Mouse (Mus musculus) liver, embryonic 13.5 days (tissue): Measurements from ENCODE around the gene Best1. TPM values are rescaled to one million over a fixed set of nuclear protein-coding genes. Genes with fewer than 3 reads are reported as not detected.

Experiments used
- ATAC-seq: fragments of 200-750 bp; cut with Nextera tagmentation; 2 replicates; pipeline ENCODE4 v1.8.0; 2017; ENCODE audit warnings: low read depth, mild to moderate bottlenecking, moderate number of reproducible peaks, moderate library complexity
- DNase-seq: peaks from one replicate; pipeline ENCODE4 v3.0.0; 2022
- H3K27ac ChIP-seq: fragments of 300-500 bp; sonication (generic); 2 replicates; pipeline ENCODE4 v1.5.1; 2015; ENCODE audit warnings: moderate library complexity, mild to moderate bottlenecking, inconsistent platforms
- H3K27me3 ChIP-seq: fragments of 300-500 bp; sonication (generic); 2 replicates; pipeline ENCODE4 v1.6.1; 2015; ENCODE audit warnings: mild to moderate bottlenecking, inconsistent platforms
- H3K36me3 ChIP-seq: fragments of 300-500 bp; sonication (generic); 2 replicates; pipeline ENCODE4 v1.6.1; 2015; ENCODE audit warnings: mild to moderate bottlenecking, inconsistent platforms
- H3K4me1 ChIP-seq: fragments of 300-500 bp; sonication (generic); replicated peaks from 2 replicates; pipeline ENCODE4 v1.6.1; 2015; ENCODE audit warnings: inconsistent platforms
- H3K4me2 ChIP-seq: fragments of 300-500 bp; sonication (generic); 2 replicates; pipeline ENCODE4 v1.6.1; 2015; ENCODE audit warnings: inconsistent platforms, mild to moderate bottlenecking, moderate library complexity
- H3K4me3 ChIP-seq: fragments of 300-500 bp; sonication (generic); replicated peaks from 2 replicates; pipeline ENCODE4 v1.5.1; 2015; ENCODE audit warnings: mild to moderate bottlenecking, inconsistent platforms
- H3K9ac ChIP-seq: fragments of 300-500 bp; sonication (generic); 2 replicates; pipeline ENCODE4 v1.6.1; 2015; ENCODE audit warnings: mild to moderate bottlenecking, inconsistent platforms
- H3K9me3 ChIP-seq: fragments of 300-500 bp; sonication (generic); replicated peaks from 2 replicates; pipeline ENCODE4 v1.6.1; 2016; ENCODE audit warnings: inconsistent platforms
- WGBS: fragments of 180-500 bp; shearing (Covaris S2); methylation state at CpG from one replicate; pipeline ENCODE4 v1.1.7; 2015; ENCODE audit not compliant: insufficient replicate concordance; 5-methylcytosine and 5-hydroxymethylcytosine counted together
- polyA plus RNA-seq: library from polyadenylated mRNA; unstranded; fragments of >200 nt; fragmentation: Nextera tagmentation; extraction: Ambion mirVana; gene quantifications from 2 replicates; pipeline ENCODE4 v1.2.1, GENCODE M21; 2015

The Best1 gene
- polyA plus RNA-seq, 1 experiment from 2014 or later = 0.17 TPM

DNA sequence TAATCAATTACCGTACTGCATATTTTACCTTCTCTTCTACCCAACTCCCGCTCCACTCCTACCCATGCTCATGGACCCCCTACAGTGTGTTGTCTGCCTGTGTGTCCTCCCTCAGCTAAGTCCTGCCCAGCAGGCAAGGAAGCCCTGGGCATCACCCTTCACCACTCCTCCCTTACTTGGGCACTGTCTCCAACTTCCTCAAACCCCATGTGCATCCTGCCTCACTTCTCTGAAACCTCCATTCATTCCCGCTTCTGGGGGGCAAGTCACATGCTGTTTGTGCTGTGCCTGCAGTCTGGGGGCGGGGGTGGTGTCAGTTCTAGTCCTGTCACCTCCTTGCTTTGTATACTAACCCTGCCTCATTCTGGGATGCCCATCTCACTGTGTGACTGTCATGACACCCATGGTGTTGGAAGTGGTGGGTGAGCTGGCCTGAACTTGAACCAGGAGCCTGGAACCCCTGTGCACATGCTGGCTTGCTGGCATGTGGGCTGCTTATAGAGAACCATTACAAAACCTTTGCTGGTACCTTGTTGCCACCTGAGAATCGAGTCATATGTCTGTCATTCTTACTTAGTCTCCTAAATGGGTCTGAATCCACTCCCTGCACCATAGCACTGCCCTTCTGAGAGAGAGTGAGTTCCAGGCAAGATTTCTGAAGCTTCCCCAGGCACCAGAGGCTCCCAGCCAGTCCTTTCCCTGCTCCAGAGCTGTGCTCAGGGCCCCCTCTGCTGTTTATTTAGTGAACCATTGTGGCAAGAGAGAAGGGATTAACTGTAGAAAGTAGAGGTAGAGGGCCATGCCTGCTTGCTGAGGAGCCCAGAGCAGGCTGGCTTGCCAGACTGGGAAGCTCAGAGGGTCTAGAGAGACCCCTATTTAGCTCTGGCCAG, 21.2 kb upstream of the Best1 start:
- peak overlapping the region; percentile 25 for H3K4me2 ChIP-seq
- 0 out of 2 replicates have a peak overlapping the region, but pooled peaks have one; percentile 3 for H3K4me3 ChIP-seq
- no peaks in the 10 kb centered on the region for H3K27me3 ChIP-seq
- DNase-seq (no peak), ATAC-seq (no peak)
- 75% methylated on average over 5 of the region's 5 CpGs for whole genome bisulfite sequencing
- H3K4me1 ChIP-seq = peaks cover 86% of the 10 kb centered on the region
- peak overlapping the region; percentile 41; the same call in 1 of the 2 replicates for H3K9ac ChIP-seq
- H3K9me3 ChIP-seq = no peaks in the 10 kb centered on the region
- peak overlapping the region; percentile 58 for H3K27ac ChIP-seq
- peaks cover 94% of the 10 kb centered on the region for H3K36me3 ChIP-seq

DNA sequence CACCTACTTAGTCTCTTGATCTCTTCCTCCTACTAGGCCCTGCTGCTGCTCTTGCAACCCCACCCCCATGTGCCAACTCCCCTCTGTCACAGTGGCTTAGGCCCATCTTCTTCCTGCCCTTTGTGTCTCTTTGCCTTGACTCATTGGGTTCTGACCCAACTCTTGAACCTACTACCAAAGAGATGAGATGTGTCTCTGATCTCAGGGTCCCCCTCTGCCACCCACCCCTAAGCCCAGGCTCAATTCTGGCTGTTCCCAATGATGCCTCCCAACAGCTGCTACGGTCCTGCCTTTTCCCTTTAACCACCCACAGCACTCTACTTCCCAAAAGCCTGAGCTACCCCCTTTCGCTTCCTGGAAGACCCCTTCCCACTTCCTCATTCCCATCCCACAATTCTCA, 20.5 kb upstream of the Best1 start:
- WGBS = 68% methylated on average over 2 of the region's 2 CpGs
- peak overlapping the region; percentile 3; the same call in 1 of the 2 replicates for H3K9ac ChIP-seq
- no peaks in the 10 kb centered on the region for H3K9me3 ChIP-seq
- H3K4me1 ChIP-seq = peaks cover 93% of the 10 kb centered on the region
- H3K27me3 ChIP-seq = no peaks in the 10 kb centered on the region
- peak overlapping the region; percentile 58 for H3K27ac ChIP-seq
- no peak overlapping the region for H3K4me3 ChIP-seq
- peaks cover 87% of the 10 kb centered on the region for H3K36me3 ChIP-seq
- ATAC-seq (no peak), DNase-seq (no peak)
- peak overlapping the region; percentile 25 for H3K4me2 ChIP-seq

DNA sequence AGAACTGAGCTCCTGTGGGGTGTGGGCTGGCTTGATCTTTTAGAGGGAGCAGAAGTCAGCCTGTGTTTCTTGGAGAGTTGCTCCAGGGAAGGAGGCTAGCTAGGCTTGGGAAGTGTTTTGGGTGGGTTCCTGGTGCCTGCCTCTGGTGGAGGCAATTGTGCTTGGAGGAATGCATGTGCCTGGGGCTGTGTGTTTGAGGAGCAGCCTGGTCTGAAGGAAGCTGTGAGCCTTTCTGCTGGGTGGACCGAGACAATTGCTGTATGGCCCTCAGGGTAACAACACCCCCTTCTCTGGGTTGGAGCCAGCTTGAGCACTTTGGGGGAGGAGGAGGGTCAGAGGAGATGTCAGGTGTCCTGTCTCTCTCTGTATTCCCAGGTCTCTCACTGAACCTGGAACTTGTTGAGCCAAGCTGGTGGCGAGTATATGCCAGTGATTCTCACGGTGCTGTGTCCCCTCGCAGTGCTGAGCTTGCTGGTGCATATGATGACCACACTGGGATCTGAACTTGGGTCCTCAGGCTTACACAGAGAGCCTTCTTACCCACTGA, 17.9 kb upstream of the Best1 start:
- DNase-seq (no peak), ATAC-seq (no peak)
- peaks cover 91% of the 10 kb centered on the region for H3K4me1 ChIP-seq
- 72% methylated on average over 4 of the region's 4 CpGs for WGBS
- H3K27me3 ChIP-seq = no peaks in the 10 kb centered on the region
- H3K4me3 ChIP-seq = peak overlapping the region; percentile 82
- peaks cover 66% of the 10 kb centered on the region for H3K36me3 ChIP-seq
- no peaks in the 10 kb centered on the region for H3K9me3 ChIP-seq
- H3K4me2 ChIP-seq = peak overlapping the region; percentile 98
- peak overlapping the region; percentile 65 for H3K27ac ChIP-seq
- H3K9ac ChIP-seq = peak overlapping the region; percentile 95

DNA sequence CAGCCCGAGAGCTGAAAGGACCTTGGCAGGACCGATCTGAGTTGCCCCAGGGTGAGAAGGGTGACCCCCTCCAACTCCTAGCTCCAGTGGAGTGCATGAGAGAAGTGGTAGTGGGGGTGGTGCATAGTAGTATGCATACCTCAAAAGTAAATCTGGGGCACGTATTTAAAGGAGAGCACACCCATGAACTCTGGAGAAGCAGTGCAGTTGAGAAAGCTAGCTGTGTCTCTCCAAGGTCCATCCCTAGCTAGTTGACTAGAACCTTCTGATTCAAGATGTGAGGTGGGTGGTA, 17.0 kb upstream of the Best1 start:
- DNase-seq (no peak), ATAC-seq (no peak)
- Histone ChIP-seq H3K9ac (peak overlapping the region; percentile 95), H3K27me3 (no peaks in the 10 kb centered on the region), H3K4me3 (peak overlapping the region; percentile 82), H3K9me3 (no peaks in the 10 kb centered on the region), H3K27ac (peak overlapping the region; percentile 99), H3K4me1 (peaks cover 91% of the 10 kb centered on the region), H3K36me3 (peaks cover 58% of the 10 kb centered on the region), H3K4me2 (peak overlapping the region; percentile 98)
- WGBS = 6% methylated on average over 3 of the region's 3 CpGs

GRCm38 (mm10) chr19:10017637-10018526, 16.4 kb upstream of the Best1 start:
- Histone ChIP-seq H3K4me1 (peaks cover 91% of the 10 kb centered on the region), H3K27me3 (no peaks in the 10 kb centered on the region), H3K9me3 (no peaks in the 10 kb centered on the region), H3K4me3 (peak overlapping the region; percentile 82), H3K9ac (peak overlapping the region; percentile 95), H3K4me2 (peak overlapping the region; percentile 98), H3K36me3 (peaks cover 52% of the 10 kb centered on the region), H3K27ac (peak overlapping the region; percentile 99)
- WGBS = 4% methylated on average over 44 of the region's 44 CpGs
- DNase-seq = peak; percentile 96
- peak; percentile 80 for ATAC-seq

DNA sequence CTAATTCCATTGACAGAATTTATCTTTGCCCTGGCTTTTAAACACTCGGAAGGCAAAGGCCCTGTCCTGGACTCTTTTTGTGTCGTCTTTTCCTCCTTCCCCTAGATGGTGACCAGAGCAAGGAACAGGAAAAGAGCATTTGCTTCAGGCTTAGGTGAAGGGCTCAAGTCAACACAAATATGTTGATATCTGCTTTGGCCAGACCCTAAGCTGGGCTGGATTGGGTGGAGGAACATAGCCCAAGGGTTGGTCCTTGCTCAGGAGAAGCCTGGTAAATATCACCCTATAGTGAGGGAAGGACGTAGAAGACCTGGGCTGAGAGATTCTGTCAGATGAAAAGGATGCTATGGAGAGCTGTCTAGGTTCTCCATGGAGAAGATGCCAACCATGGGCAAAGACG, 14.7 kb upstream of the Best1 start:
- Histone ChIP-seq H3K4me1 (peaks cover 90% of the 10 kb centered on the region), H3K4me3 (peak overlapping the region; percentile 82), H3K4me2 (peak overlapping the region; percentile 98), H3K9ac (peak overlapping the region; percentile 95), H3K27me3 (no peaks in the 10 kb centered on the region), H3K36me3 (peaks cover 35% of the 10 kb centered on the region), H3K27ac (peak overlapping the region; percentile 99), H3K9me3 (no peaks in the 10 kb centered on the region)
- WGBS = 31% methylated on average over 4 of the region's 4 CpGs
- ATAC-seq (peak; percentile 44), DNase-seq (peak; percentile 61)

DNA sequence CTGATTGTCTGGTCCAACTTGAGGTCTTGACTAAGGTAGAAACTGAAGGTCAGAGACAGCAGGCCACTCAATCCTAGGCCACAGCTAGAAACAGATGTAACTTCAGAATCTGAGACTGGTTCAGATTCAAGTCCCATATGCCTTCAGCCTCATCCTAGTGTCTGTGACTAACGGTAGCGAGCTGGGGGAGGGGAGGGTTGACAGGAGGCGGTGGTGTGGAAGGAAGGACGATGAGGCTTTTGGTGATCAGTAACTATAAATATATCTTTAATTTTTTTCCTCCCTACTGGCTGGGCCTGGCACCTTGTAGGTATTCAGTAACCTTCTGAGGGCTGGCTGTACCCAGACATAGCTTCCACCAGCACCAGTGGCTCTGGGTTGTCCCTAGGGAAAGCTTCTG, 14.0 kb upstream of the Best1 start:
- Histone ChIP-seq H3K4me2 (peak overlapping the region; percentile 98), H3K4me3 (peak overlapping the region; percentile 82), H3K9ac (peak overlapping the region; percentile 95), H3K9me3 (no peaks in the 10 kb centered on the region), H3K4me1 (peaks cover 89% of the 10 kb centered on the region), H3K36me3 (peaks cover 28% of the 10 kb centered on the region), H3K27me3 (no peaks in the 10 kb centered on the region), H3K27ac (peak overlapping the region; percentile 99)
- DNase-seq (no peak), ATAC-seq (no peak)
- 19% methylated on average over 4 of the region's 4 CpGs for WGBS

DNA sequence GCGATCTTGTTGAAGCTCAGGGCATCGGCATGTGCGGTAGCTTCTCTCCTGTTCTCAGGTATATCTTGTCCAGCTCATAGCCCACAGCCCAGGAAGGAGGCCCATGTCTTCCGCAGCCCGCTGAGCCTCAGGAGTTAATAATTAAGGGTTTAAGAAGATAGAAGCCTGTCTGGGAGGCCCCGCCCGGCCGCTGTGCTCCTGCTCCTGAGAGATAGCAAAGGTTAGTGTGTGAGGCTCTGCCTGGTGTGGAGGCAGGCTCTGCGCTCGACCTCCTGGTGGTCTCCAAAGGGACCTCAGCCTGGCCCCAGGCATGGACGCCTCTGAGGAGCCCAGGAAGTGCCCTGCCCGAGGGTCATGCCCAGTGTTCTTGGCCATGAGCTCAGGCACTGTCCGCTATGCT, 13.4 kb upstream of the Best1 start:
- Histone ChIP-seq H3K9me3 (no peaks in the 10 kb centered on the region), H3K27ac (peak overlapping the region; percentile 99), H3K4me1 (peaks cover 91% of the 10 kb centered on the region), H3K36me3 (peaks cover 23% of the 10 kb centered on the region), H3K4me3 (peak overlapping the region; percentile 82), H3K9ac (peak overlapping the region; percentile 95), H3K27me3 (no peaks in the 10 kb centered on the region), H3K4me2 (peak overlapping the region; percentile 98)
- WGBS = 19% methylated on average over 13 of the region's 13 CpGs
- ATAC-seq (peak; percentile 81), DNase-seq (peak; percentile 90)

GRCm38 (mm10) chr19:10013913-10014312, 12.5 kb upstream of the Best1 start:
- Histone ChIP-seq H3K4me3 (peak overlapping the region; percentile 82), H3K27ac (peak overlapping the region; percentile 99), H3K27me3 (no peaks in the 10 kb centered on the region), H3K4me2 (peak overlapping the region; percentile 98), H3K36me3 (peaks cover 14% of the 10 kb centered on the region), H3K9me3 (no peaks in the 10 kb centered on the region), H3K4me1 (peaks cover 86% of the 10 kb centered on the region), H3K9ac (peak overlapping the region; percentile 95)
- WGBS = 11% methylated on average over 5 of the region's 5 CpGs
- ATAC-seq = peak; percentile 54
- DNase-seq = peak; percentile 72

DNA sequence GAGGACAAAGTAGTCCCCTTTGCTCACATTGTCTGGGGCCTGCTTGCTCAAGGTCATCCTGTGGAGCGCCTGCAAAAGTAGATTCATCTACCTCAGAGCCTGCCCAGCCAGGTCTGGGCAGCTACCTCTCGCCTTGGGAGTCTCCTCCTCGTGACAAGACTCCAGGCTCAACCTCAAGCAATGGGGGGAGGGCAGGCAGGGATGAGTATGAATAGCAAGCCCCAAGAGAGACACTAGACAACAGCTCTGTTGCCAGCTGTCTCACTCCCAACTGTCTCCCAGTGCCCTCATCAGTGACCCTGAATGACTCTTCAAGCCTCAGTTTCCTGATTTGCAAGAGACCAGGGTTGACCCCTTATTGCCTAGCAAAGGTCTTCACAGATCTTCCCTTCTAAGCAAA, 11.9 kb upstream of the Best1 start:
- peak overlapping the region; percentile 82 for H3K4me3 ChIP-seq
- H3K9me3 ChIP-seq = no peaks in the 10 kb centered on the region
- peaks cover 8% of the 10 kb centered on the region for H3K36me3 ChIP-seq
- H3K9ac ChIP-seq = peak overlapping the region; percentile 95
- ATAC-seq = no peak
- peak overlapping the region; percentile 98 for H3K4me2 ChIP-seq
- no peak for DNase-seq
- WGBS = 46% methylated on average over 3 of the region's 3 CpGs
- peaks cover 81% of the 10 kb centered on the region for H3K4me1 ChIP-seq
- H3K27me3 ChIP-seq = no peaks in the 10 kb centered on the region
- peak overlapping the region; percentile 99 for H3K27ac ChIP-seq

- Histone ChIP-seq H3K9me3 (no peaks in the 10 kb centered on the region), H3K27ac (peak overlapping the region; percentile 99), H3K27me3 (no peaks in the 10 kb centered on the region), H3K4me2 (peak overlapping the region; percentile 98), H3K4me1 (peaks cover 78% of the 10 kb centered on the region), H3K9ac (peak overlapping the region; percentile 95), H3K36me3 (peaks cover 6% of the 10 kb centered on the region; the same call in 1 of the 2 replicates), H3K4me3 (no peak overlapping the region)
- DNase-seq = no peak
- ATAC-seq = no peak
- 67% methylated on average over 6 of the region's 6 CpGs for WGBS
Measured at GRCm38 (mm10) chr19:10012827-10013278, 11.4 kb upstream of the Best1 start.
